Mouse (Mus musculus) CH12.LX (cell line): ENCODE data around the gene Rfx5. TPM values are rescaled to one million over a fixed set of nuclear protein-coding genes. Genes with fewer than 3 reads are reported as not detected.

Source experiments
- DNase-seq: peaks from one replicate; pipeline ENCODE4 v3.0.0-alpha.2; 2013; ENCODE audit errors: extremely low read depth
- H3K27ac ChIP-seq: 2 replicates; pipeline ENCODE4 v1.5.1; 2012; ENCODE audit warnings: low read depth, mild to moderate bottlenecking, control low read depth, moderate library complexity; ENCODE audit not compliant: insufficient read depth
- H3K27me3 ChIP-seq: replicated peaks from 2 replicates; pipeline ENCODE3; 2012; ENCODE audit warnings: inconsistent platforms
- H3K36me3 ChIP-seq, 2 experiments: replicated peaks in 1 of 2; 2 replicates each; pipeline versions ENCODE3 to v1.6.1; 2012; ENCODE audit warnings: inconsistent platforms in 1 of 2, low read length in 1 of 2, mild to moderate bottlenecking in 1 of 2, mixed read lengths in 1 of 2, moderate library complexity in 1 of 2; ENCODE audit not compliant: control insufficient read depth in 1 of 2, insufficient read depth in 1 of 2
- H3K4me1 ChIP-seq, 2 experiments: 2 replicates each; pipeline ENCODE4 v1.6.1; 2012; ENCODE audit warnings: inconsistent platforms in 1 of 2, moderate library complexity in 1 of 2; ENCODE audit not compliant: insufficient read depth in 2 of 2, control insufficient read depth in 1 of 2
- H3K4me2 ChIP-seq: 2 replicates; pipeline ENCODE4 v1.6.1; 2012; ENCODE audit warnings: low read depth, mild to moderate bottlenecking, control low read depth; ENCODE audit not compliant: poor library complexity, insufficient read depth, severe bottlenecking
- H3K4me3 ChIP-seq, 3 experiments: fragments of 150-350 bp in 1 of 3; sonication (generic) in 1 of 3; replicated peaks in 1 of 3; 2 replicates each; pipeline versions ENCODE3 to v1.5.1; 2011 to 2012; ENCODE audit warnings: low read depth in 2 of 3, low read length in 2 of 3, mild to moderate bottlenecking in 2 of 3, moderate library complexity in 2 of 3, control low read depth in 1 of 3, improper control_type of control experiment in 1 of 3, inconsistent platforms in 1 of 3, mixed read lengths in 1 of 3; ENCODE audit not compliant: poor library complexity in 1 of 3
- H3K79me2 ChIP-seq: replicated peaks from 2 replicates; pipeline ENCODE4 v1.6.1; 2012; ENCODE audit warnings: mild to moderate bottlenecking, moderate library complexity; ENCODE audit not compliant: control insufficient read depth, poor library complexity, insufficient read depth, severe bottlenecking; ENCODE audit errors: extremely low read depth
- H3K9ac ChIP-seq: 2 replicates; pipeline ENCODE4 v1.6.1; 2012; ENCODE audit warnings: low read depth, mild to moderate bottlenecking, control low read depth, moderate library complexity; ENCODE audit not compliant: insufficient read depth
- H3K9me3 ChIP-seq: replicated peaks from 2 replicates; pipeline ENCODE3; 2012; ENCODE audit warnings: low read length, inconsistent platforms, mixed read lengths
- CTCF ChIP-seq, 2 experiments: IDR thresholded peaks in 1 of 2; conservative IDR thresholded peaks in 1 of 2; 2 replicates each; pipeline ENCODE4 v1.5.1; 2011 to 2012; ENCODE audit warnings: low read depth in 2 of 2, low read length in 2 of 2, improper control_type of control experiment in 1 of 2, inconsistent platforms in 1 of 2, mild to moderate bottlenecking in 1 of 2, moderate library complexity in 1 of 2
- E2F4 ChIP-seq: IDR thresholded peaks from 2 replicates; pipeline ENCODE4 v1.6.1; 2011; ENCODE audit warnings: low read depth, low read length, improper control_type of control experiment; ENCODE audit not compliant: insufficient replicate concordance
- ELF1 ChIP-seq: IDR thresholded peaks from 2 replicates; pipeline ENCODE4 v1.6.1; 2014; ENCODE audit warnings: low read depth, mild to moderate bottlenecking, inconsistent platforms, low read length, improper control_type of control experiment
- EP300 ChIP-seq: IDR thresholded peaks from 2 replicates; pipeline ENCODE4 v1.6.1; 2011; ENCODE audit warnings: low read length, improper control_type of control experiment
- GABPA ChIP-seq: IDR thresholded peaks from 2 replicates; pipeline ENCODE4 v1.6.1; 2012; ENCODE audit warnings: low read depth, low read length, improper control_type of control experiment, inconsistent platforms; ENCODE audit not compliant: insufficient replicate concordance
- IRF4 ChIP-seq: IDR thresholded peaks from 2 replicates; pipeline ENCODE4 v1.6.1; 2014; ENCODE audit warnings: low read depth, mild to moderate bottlenecking, inconsistent platforms, low read length, improper control_type of control experiment
- JUN ChIP-seq: IDR thresholded peaks from 2 replicates; pipeline ENCODE4 v1.6.1; 2011; ENCODE audit warnings: low read depth, mild to moderate bottlenecking, low read length, improper control_type of control experiment, moderate library complexity; ENCODE audit not compliant: insufficient read depth
- JUND ChIP-seq: conservative IDR thresholded peaks from 2 replicates; pipeline ENCODE4 v1.6.1; 2011; ENCODE audit warnings: low read depth, low read length, improper control_type of control experiment
- KAT2A ChIP-seq: IDR thresholded peaks from 2 replicates; pipeline ENCODE4 v1.6.1; 2012; ENCODE audit warnings: low read length, improper control_type of control experiment, inconsistent platforms; ENCODE audit not compliant: insufficient replicate concordance
- MEF2A ChIP-seq: IDR thresholded peaks from 2 replicates; pipeline ENCODE4 v1.6.1; 2014; ENCODE audit warnings: low read depth, mild to moderate bottlenecking, inconsistent platforms, low read length, improper control_type of control experiment, borderline replicate concordance
- NRF1 ChIP-seq: IDR thresholded peaks from 2 replicates; pipeline ENCODE4 v1.6.1; 2014; ENCODE audit warnings: low read depth, mild to moderate bottlenecking, inconsistent platforms, low read length, improper control_type of control experiment, moderate library complexity
- POLR2AphosphoS2 ChIP-seq: IDR thresholded peaks from 2 replicates; pipeline ENCODE4 v1.6.1; 2011; ENCODE audit warnings: low read depth, low read length, improper control_type of control experiment
- RCOR1 ChIP-seq: conservative IDR thresholded peaks from 2 replicates; pipeline ENCODE4 v1.6.1; 2012; ENCODE audit warnings: low read depth, mild to moderate bottlenecking, inconsistent platforms, low read length, improper control_type of control experiment
- SIN3A ChIP-seq: IDR thresholded peaks from 2 replicates; pipeline ENCODE4 v1.6.1; 2012; ENCODE audit warnings: low read length, improper control_type of control experiment, inconsistent platforms
- TBP ChIP-seq: conservative IDR thresholded peaks from 2 replicates; pipeline ENCODE4 v1.6.1; 2011; ENCODE audit warnings: low read depth, low read length, improper control_type of control experiment
- TCF12 ChIP-seq: IDR thresholded peaks from 2 replicates; pipeline ENCODE4 v1.6.1; 2014; ENCODE audit warnings: low read depth, mild to moderate bottlenecking, inconsistent platforms, low read length, improper control_type of control experiment
- UBTF ChIP-seq: IDR thresholded peaks from 2 replicates; pipeline ENCODE4 v1.6.1; 2012; ENCODE audit warnings: low read depth, mild to moderate bottlenecking, inconsistent platforms, low read length, improper control_type of control experiment, moderate library complexity
- USF1 ChIP-seq: IDR thresholded peaks from 2 replicates; pipeline ENCODE4 v1.6.1; 2014; ENCODE audit warnings: low read depth, mild to moderate bottlenecking, inconsistent platforms, low read length, improper control_type of control experiment
- ZKSCAN1 ChIP-seq: IDR thresholded peaks from 2 replicates; pipeline ENCODE4 v1.6.1; 2012; ENCODE audit warnings: low read depth, inconsistent platforms, low read length, improper control_type of control experiment, borderline replicate concordance
- dilution Hi-C: fragments of 300-500 bp; cut with MboI; formaldehyde crosslinking; loops from 2 replicates; pipeline ENCODE4 v1.14.3; 2020; ENCODE audit warnings: low sequenced_read_pairs; ENCODE audit not compliant: extremely low pct_unique_long_range_greater_than_20kb, extremely low pct_ligation_motif_present
- in situ Hi-C: fragments of 300-500 bp; cut with MboI; formaldehyde crosslinking; loops from 3 replicates; pipeline ENCODE4 v1.14.3; 2019; ENCODE audit warnings: low sequenced_read_pairs, low pct_ligation_motif_present, low pct_unique_long_range_greater_than_20kb, mixed read lengths
- polyA plus RNA-seq: library from polyadenylated mRNA; unstranded; fragments of >175 nt; gene quantifications from 2 replicates; pipeline ENCODE4 v1.2.1, GENCODE M21; 2012; ENCODE audit warnings: low read depth; ENCODE audit not compliant: insufficient read length
- total RNA-seq, 2 experiments: library from RNA; depleted of rRNA; stranded (reverse); fragments of 300-350 nt in 1 of 2; fragments of >200 nt in 1 of 2; gene quantifications; 2 replicates each; pipeline ENCODE4 v1.2.3; 2012 to 2014

Gene Rfx5
- total and polyA plus RNA-seq, 3 experiments, result 11.4 to 22.0 (median 15.4) TPM

GRCm38 (mm10) chr3:94911050-94911693, 42.7 kb upstream of the Rfx5 start:
- no peaks in the 10 kb centered on the region for H3K27me3 ChIP-seq
- H3K27ac ChIP-seq, result no peak overlapping the region
- no peaks in the 10 kb centered on the region for H3K9me3 ChIP-seq
- in situ Hi-C loops, result no loop called here
- dilution Hi-C loops, result no loop called here
- no peak overlapping the region for H3K4me2 ChIP-seq
- no peaks in the 10 kb centered on the region for H3K79me2 ChIP-seq
- no peak for DNase-seq
- H3K9ac ChIP-seq, result no peak overlapping the region
- no peak overlapping the region for H3K4me3 ChIP-seq
- no peak for TF ChIP-seq USF1
- TF ChIP-seq TBP, result no peak
- TF ChIP-seq ZKSCAN1, result no peak
- no peak for TF ChIP-seq UBTF
- TF ChIP-seq NRF1, result no peak
- TF ChIP-seq ELF1, result no peak
- TF ChIP-seq IRF4, result no peak
- TF ChIP-seq SIN3A, result no peak
- TF ChIP-seq JUND, result no peak
- no peak for TF ChIP-seq MEF2A
- no peak for TF ChIP-seq RCOR1
- no peak for TF ChIP-seq POLR2AphosphoS2
- no peak for TF ChIP-seq E2F4
- H3K36me3 ChIP-seq, result no peaks in the 10 kb centered on the region
- H3K4me1 ChIP-seq, result peaks cover 4 to 6% of the 10 kb centered on the region in 2 experiments

GRCm38 (mm10) chr3:94913801-94914200, 40.1 kb upstream of the Rfx5 start:
- Histone ChIP-seq H3K4me3 (no peak overlapping the region), H3K9me3 (no peaks in the 10 kb centered on the region), H3K9ac (no peak overlapping the region), H3K4me1 (peaks cover 14 to 22% of the 10 kb centered on the region in 2 experiments), H3K27me3 (no peaks in the 10 kb centered on the region), H3K27ac (no peak overlapping the region), H3K4me2 (no peak overlapping the region), H3K36me3 (no peaks in the 10 kb centered on the region), H3K79me2 (no peaks in the 10 kb centered on the region)
- dilution Hi-C loops, result no loop called here
- in situ Hi-C loops, result no loop called here
- TF ChIP-seq TCF12 (no peak), GABPA (no peak), SIN3A (no peak), USF1 (no peak), CTCF (conservative IDR thresholded peaks at IDR 0.05 in 1 of 2, IDR thresholded peaks at IDR 0.05 in 1 of 2; ENCODE audit: low read depth in 2 of 2, low read length in 2 of 2) (no peak), KAT2A (no peak), JUN (no peak), EP300 (no peak)
- DNase-seq, result no peak
